Comparison of ENCODE assay signal across 9 mouse cellular contexts in genomic region chr4:46345056-46345772, GRCm38 (mm10). TPM values are rescaled to one million over a fixed set of nuclear protein-coding genes. Genes with fewer than 3 reads are reported as not detected.
DNase-seq lines count a peak whose midpoint lies in the region; ATAC-seq and TF ChIP-seq lines count a peak whose summit lies in the region.
"Had no signal": no experiment of that assay in that cellular context is flagged by ENCODE, and none has a peak within 500 bp of the region (broad histone marks: within the 10 kb centered on the region; RNA-seq: fewer than 3 reads in every experiment).

No protein-coding gene starts in this region.

- H3K36me3 ChIP-seq in forebrain, embryonic 10.5 days (replicated peaks): no peaks in the 10 kb centered on the region
- no peaks in the 10 kb centered on the region for H3K36me3 ChIP-seq in forebrain, embryonic 16.5 days (ENCODE audit: control insufficient read depth, insufficient read depth)
- no peaks in the 10 kb centered on the region for H3K36me3 ChIP-seq in liver, embryonic 13.5 days
- H3K36me3 ChIP-seq in stomach, postnatal 0 days (ENCODE audit: control insufficient read depth, insufficient read depth, low read length): no peaks in the 10 kb centered on the region

- 2% methylated on average over 51 of the region's 67 CpGs for WGBS in forebrain, embryonic 10.5 days
- 2% methylated on average over 67 of the region's 67 CpGs for WGBS in forebrain, embryonic 16.5 days
- WGBS in liver, embryonic 13.5 days (ENCODE audit: insufficient replicate concordance): 7% methylated on average over 66 of the region's 67 CpGs
- WGBS in stomach, postnatal 0 days: 5% methylated on average over 62 of the region's 67 CpGs

- ATAC-seq in forebrain, embryonic 16.5 days: no peak
- no peak for ATAC-seq in liver, embryonic 13.5 days (ENCODE audit: low read depth)
- no peak for ATAC-seq in stomach, postnatal 0 days (ENCODE audit: low FRiP score, low TSS enrichment)

- peaks cover 100% of the 10 kb centered on the region for H3K27me3 ChIP-seq in forebrain, embryonic 10.5 days (ENCODE audit: poor library complexity, severe bottlenecking)
- H3K27me3 ChIP-seq in forebrain, embryonic 16.5 days (replicated peaks; ENCODE audit: control insufficient read depth, insufficient read depth, low read length): peaks cover 81% of the 10 kb centered on the region
- peaks cover 100% of the 10 kb centered on the region for H3K27me3 ChIP-seq in liver, embryonic 13.5 days
- peaks cover 44% of the 10 kb centered on the region; the same call in 1 of the 2 replicates for H3K27me3 ChIP-seq in stomach, postnatal 0 days (ENCODE audit: control insufficient read depth, insufficient read depth, low read length)

- no peak overlapping the region for H3K9ac ChIP-seq in forebrain, embryonic 16.5 days (replicated peaks; ENCODE audit: low read depth, low read length)
- H3K9ac ChIP-seq in liver, embryonic 13.5 days: no peak overlapping the region
- H3K9ac ChIP-seq in stomach, postnatal 0 days (ENCODE audit: low read length): no peak overlapping the region

- no peak overlapping the region; the same call in 1 of the 2 replicates for H3K4me2 ChIP-seq in forebrain, embryonic 16.5 days (ENCODE audit: low read length)
- 0 out of 2 replicates have a peak overlapping the region, but pooled peaks have one; percentile 47 for H3K4me2 ChIP-seq in liver, embryonic 13.5 days
- peak overlapping the region; percentile 58 for H3K4me2 ChIP-seq in stomach, postnatal 0 days (replicated peaks; ENCODE audit: low read depth)

- TF ChIP-seq EP300 in stomach, postnatal 0 days (optimal IDR thresholded peaks at IDR 0.05): no peak

- H3K27ac ChIP-seq in forebrain, embryonic 10.5 days: no peak overlapping the region
- H3K27ac ChIP-seq in forebrain, embryonic 16.5 days (ENCODE audit: low read length): no peak overlapping the region
- no peak overlapping the region for H3K27ac ChIP-seq in liver, embryonic 13.5 days
- H3K27ac ChIP-seq in stomach, postnatal 0 days (replicated peaks): no peak overlapping the region

- H3K4me1 ChIP-seq in forebrain, embryonic 10.5 days: peaks cover 38% of the 10 kb centered on the region
- peaks cover 15% of the 10 kb centered on the region for H3K4me1 ChIP-seq in forebrain, embryonic 16.5 days (replicated peaks; ENCODE audit: control insufficient read depth, insufficient read depth, low read length)
- peaks cover 12% of the 10 kb centered on the region for H3K4me1 ChIP-seq in liver, embryonic 13.5 days (replicated peaks)
- no peaks in the 10 kb centered on the region for H3K4me1 ChIP-seq in stomach, postnatal 0 days (replicated peaks; ENCODE audit: control insufficient read depth, insufficient read depth)

- TF ChIP-seq CTCF in stomach, postnatal 0 days (IDR thresholded peaks at IDR 0.05; ENCODE audit: low read depth): no peak

- H3K9me3 ChIP-seq in forebrain, embryonic 10.5 days: no peaks in the 10 kb centered on the region
- H3K9me3 ChIP-seq in forebrain, embryonic 16.5 days (ENCODE audit: control insufficient read depth, low read length): no peaks in the 10 kb centered on the region
- H3K9me3 ChIP-seq in liver, embryonic 13.5 days (replicated peaks): no peaks in the 10 kb centered on the region
- H3K9me3 ChIP-seq in stomach, postnatal 0 days (ENCODE audit: control insufficient read depth, low read length): no peaks in the 10 kb centered on the region

- peak; percentile 39 for DNase-seq in forebrain, embryonic 10.5 days (ENCODE audit: extremely low spot score, low spot score)
- DNase-seq in thymus, postnatal 4 days: peak; percentile 25
- DNase-seq in thymus, postnatal 0 days (ENCODE audit: low spot score): no peak
- DNase-seq in liver, embryonic 13.5 days: no peak
- no peak for DNase-seq in stomach, postnatal 0 days (ENCODE audit: low spot score)
- DNase-seq in urinary bladder, adult 18-20 months (ENCODE audit: low spot score in 2 of 2): no peak
- no peak for DNase-seq in urinary bladder, postnatal 25 days (ENCODE audit: low spot score)
- DNase-seq: gastrocnemius, postnatal 14 days had no signal

- peak overlapping the region; percentile 43 for H3K4me3 ChIP-seq in forebrain, embryonic 10.5 days
- H3K4me3 ChIP-seq in forebrain, embryonic 16.5 days (replicated peaks; ENCODE audit: low read length): no peak overlapping the region
- peak overlapping the region; percentile 42 for H3K4me3 ChIP-seq in liver, embryonic 13.5 days (replicated peaks)
- H3K4me3 ChIP-seq in stomach, postnatal 0 days (ENCODE audit: low read depth, low read length): peak overlapping the region; percentile 46

RNA-seq across cellular contexts. Expression of gene Foxe1, which starts 1.8 kb away (rescaled TPM):
- polyA plus RNA-seq in forebrain, embryonic 10.5 days (2016; fragmentation: Nextera tagmentation; extraction: Ambion mirVana): 0.05 TPM in 1 of 2 replicates, not detected in the other
- polyA plus RNA-seq in forebrain, embryonic 16.5 days (2015; fragmentation: Nextera tagmentation; extraction: Ambion mirVana): not detected in 2 replicates
- polyA plus RNA-seq in thymus, postnatal 0 days (2015; fragmentation: Nextera tagmentation; extraction: Ambion mirVana): 0.08 TPM in 1 of 2 replicates, not detected in the other
- polyA plus RNA-seq in liver, embryonic 13.5 days (2015; fragmentation: Nextera tagmentation; extraction: Ambion mirVana): not detected in 2 replicates
- polyA plus RNA-seq in stomach, postnatal 0 days (2015; fragmentation: Nextera tagmentation; extraction: Ambion mirVana): 0.78 and 0.93 TPM in 2 replicates

RNA-seq across cellular contexts. Expression of gene Trmo, which starts 44.0 kb away (rescaled TPM):
- polyA plus RNA-seq in forebrain, embryonic 10.5 days (2016; fragmentation: Nextera tagmentation; extraction: Ambion mirVana): 10.4 and 13.8 TPM in 2 replicates
- polyA plus RNA-seq in forebrain, embryonic 16.5 days (2015; fragmentation: Nextera tagmentation; extraction: Ambion mirVana): 12.7 and 13.4 TPM in 2 replicates
- 19.9 and 20.9 TPM in 2 replicates for polyA plus RNA-seq in thymus, postnatal 0 days (2015; fragmentation: Nextera tagmentation; extraction: Ambion mirVana)
- polyA plus RNA-seq in liver, embryonic 13.5 days (2015; fragmentation: Nextera tagmentation; extraction: Ambion mirVana): 8.7 and 9.7 TPM in 2 replicates
- polyA plus RNA-seq in stomach, postnatal 0 days (2015; fragmentation: Nextera tagmentation; extraction: Ambion mirVana): 6.5 and 7.5 TPM in 2 replicates

Comparison
In these comparisons a context has a peak if more than half of its experiments do, and no peak if none do; other contexts are left out.
1. DNase-seq: peak in forebrain, embryonic 10.5 days (single experiment) and thymus, postnatal 4 days (single experiment); none in thymus, postnatal 0 days (single experiment), liver, embryonic 13.5 days (single experiment), stomach, postnatal 0 days (single experiment), urinary bladder, adult 18-20 months (0 of 2) and urinary bladder, postnatal 25 days (single experiment).